Mouse (Mus musculus): Measurements from ENCODE around the gene Lcp1.

DNA sequence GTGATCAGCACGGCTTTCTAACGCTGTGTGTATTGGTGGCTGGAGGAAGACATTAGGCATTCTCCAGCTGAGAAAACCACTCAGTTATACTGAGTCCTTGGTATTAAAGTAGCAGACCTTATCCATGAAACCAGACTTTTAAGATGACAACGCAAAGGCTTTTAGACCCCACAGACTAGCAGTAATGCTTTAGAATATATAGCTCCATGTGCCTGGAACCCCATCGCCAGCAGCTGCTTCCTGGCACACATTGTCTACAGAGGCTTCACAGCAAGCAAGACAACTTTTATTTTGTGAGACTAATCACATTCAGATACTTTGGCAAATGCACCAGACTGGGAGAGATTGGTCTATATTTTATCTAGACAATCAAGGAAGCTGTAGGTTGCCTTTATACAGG lies 75.4 kb downstream of the Lcp1 start:
- TF ChIP-seq POLR2A (IDR thresholded peaks at IDR 0.05; ENCODE audit: extremely low read depth, insufficient read depth, low read length) (no peak), CTCF (IDR thresholded peaks at IDR 0.05; ENCODE audit: extremely low read depth, insufficient read depth, low read length) (no peak)

Measured in cortical plate, adult 2 months (tissue).